Mouse (Mus musculus) cerebellum, adult (tissue): ENCODE data around the gene 1700016K19Rik.
A peak's percentile ranks its signal among the peaks of the same experiment; 100 is the strongest.

Source experiments
- ATAC-seq: cut with Nextera tagmentation; 2 replicates; pipeline ENCODE4 v1.9.2; 2017; ENCODE audit warnings: mild to moderate bottlenecking, moderate library complexity, mixed read lengths; ENCODE audit not compliant: insufficient number of reproducible peaks, low FRiP score, low TSS enrichment

The 1700016K19Rik gene

DNA sequence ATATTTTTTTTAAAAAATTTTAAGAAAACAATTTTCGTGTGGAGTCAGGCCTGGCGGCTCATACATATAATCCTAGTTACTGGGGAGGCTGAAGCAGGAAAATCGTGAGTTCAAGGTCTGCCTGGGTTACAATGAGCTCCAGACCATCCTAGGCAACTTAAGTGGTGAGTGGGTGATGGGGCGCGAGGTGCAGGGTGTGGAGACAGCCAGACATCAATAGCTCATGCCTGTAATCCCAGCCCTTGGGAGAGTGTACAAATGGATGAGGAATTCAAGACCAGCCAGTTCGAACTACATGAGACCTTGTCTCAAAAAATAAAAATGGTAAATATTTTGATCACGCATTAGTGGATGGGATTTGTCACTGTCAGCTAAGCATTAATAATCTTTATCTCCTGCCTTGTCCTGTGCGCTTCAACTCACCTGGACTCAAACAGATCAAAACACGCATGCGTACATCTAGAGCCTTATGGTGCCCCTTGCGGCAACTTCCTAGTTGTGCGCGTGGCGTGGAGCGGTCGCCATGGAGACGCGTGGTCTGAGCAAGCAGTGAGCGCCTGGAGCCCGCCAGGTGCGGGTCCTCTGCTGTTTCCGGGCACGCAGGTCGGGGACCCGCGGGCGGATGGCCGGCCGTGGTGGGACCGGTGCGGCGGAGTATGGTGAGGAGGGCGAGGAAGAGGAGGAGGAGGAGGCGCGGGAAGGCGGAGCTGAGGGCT lies at the start of gene 1700016K19Rik:
TSS of gene 1700016K19Rik (plus strand) at position 473 of the 716 bp plus-strand sequence.
- peak; percentile 75; the same call in 1 of the 2 replicates for ATAC-seq

DNA sequence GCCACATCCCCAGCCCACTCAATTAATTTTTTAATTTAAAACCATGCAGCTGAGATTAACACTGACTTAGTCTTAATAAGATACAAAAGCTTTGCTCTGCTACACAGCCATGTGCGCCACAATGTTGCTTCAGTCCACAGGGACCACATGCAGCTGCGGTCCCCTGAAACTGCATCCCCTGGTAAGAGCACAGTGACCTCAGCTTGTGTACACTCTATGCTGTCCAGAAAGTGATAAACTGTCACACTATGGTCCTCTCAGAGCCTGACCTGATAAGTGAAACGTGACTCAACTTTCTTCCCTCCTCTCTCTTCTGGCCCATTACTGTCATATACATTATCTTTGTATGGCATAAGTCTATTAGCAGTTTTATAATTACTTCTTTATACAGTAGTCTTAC lies 49.3 kb upstream of the 1700016K19Rik start:
- ATAC-seq = no peak

GRCm38 (mm10) chr11:75951895-75952294 lies 47.8 kb upstream of the 1700016K19Rik start:
- ATAC-seq = no peak

GRCm38 (mm10) chr11:75954896-75955295 lies 44.8 kb upstream of the 1700016K19Rik start:
- no peak for ATAC-seq

GRCm38 (mm10) chr11:75956651-75957050 lies 43.1 kb upstream of the 1700016K19Rik start:
- no peak for ATAC-seq

DNA sequence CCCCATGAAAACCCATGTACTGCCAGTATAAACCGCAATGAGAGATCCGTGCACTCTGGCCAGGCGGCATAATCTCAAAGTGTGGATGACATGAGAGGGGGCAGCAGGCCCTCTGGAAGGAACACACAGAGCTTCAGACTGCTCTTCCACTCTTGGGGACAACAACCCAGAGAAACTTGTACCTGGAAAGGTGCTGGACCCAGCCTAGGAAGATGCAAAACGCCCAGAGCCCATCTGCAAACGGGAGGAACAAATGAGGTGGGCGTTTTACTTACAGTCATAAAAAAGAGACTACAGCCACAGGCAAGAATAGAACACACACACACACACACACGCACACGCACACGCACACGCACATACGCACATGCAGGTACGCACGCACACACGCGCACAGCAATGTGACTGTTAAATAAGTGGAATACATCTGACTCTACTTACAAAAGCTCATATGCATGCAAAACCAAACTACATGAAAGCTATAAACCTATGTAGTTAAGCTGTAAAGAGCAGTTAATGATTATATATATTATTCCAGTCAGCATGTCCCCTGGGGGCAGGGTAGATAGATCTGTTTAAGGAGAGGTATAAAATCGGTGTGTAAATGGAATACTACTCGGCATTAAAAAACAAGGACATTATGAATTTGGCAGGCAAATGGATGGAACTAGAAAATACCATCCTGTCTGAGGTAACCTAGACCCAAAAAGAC lies 42.4 kb upstream of the 1700016K19Rik start:
- no peak for ATAC-seq

GRCm38 (mm10) chr11:75961782-75962181 lies 37.9 kb upstream of the 1700016K19Rik start:
- no peak for ATAC-seq

GRCm38 (mm10) chr11:75963730-75964475 lies 35.8 kb upstream of the 1700016K19Rik start:
- no peak for ATAC-seq

GRCm38 (mm10) chr11:75964476-75964730 lies 35.3 kb upstream of the 1700016K19Rik start:
- ATAC-seq = no peak

DNA sequence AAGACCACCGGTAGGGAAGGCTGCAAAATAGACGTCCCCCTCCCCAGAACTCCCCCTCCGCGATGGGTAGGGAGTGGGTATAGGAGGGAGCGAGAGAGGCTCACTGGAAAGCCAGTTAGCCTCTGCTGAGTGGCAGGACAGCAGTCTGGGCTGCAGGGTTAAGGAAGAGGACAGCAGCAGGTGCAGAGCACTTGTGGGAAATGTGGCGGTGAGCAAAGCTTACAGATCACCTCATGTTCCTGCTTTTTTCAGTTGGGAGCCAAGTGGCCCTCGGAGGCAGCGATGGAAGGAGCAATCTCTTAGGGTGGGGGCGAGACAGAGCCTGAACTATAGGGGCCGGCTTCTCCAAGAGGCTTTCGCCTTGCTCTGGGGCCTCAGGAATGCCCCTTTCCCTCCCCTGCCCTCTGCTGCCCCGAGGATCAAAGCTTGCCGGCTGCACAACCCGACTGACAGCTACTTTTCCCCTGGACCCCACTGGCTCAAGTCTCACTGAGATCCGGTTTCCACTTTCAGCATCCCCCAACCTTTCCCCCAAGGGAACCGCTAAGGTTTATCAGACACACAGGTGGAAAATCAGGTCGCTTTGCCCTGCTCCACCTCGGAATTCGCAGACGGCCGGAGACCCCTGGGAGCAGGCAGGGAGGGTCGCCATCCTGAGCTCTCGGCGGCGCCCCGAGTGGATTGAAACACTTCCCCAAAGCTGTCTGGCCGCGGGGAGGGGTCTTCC lies 33.9 kb upstream of the 1700016K19Rik start:
- no peak for ATAC-seq

GRCm38 (mm10) chr11:75966401-75967372 lies 33.0 kb upstream of the 1700016K19Rik start:
- ATAC-seq = peak; percentile 66; the same call in 1 of the 2 replicates

- no peak for ATAC-seq
Observed at GRCm38 (mm10) chr11:75968761-75969160, 31.0 kb upstream of the 1700016K19Rik start.

DNA sequence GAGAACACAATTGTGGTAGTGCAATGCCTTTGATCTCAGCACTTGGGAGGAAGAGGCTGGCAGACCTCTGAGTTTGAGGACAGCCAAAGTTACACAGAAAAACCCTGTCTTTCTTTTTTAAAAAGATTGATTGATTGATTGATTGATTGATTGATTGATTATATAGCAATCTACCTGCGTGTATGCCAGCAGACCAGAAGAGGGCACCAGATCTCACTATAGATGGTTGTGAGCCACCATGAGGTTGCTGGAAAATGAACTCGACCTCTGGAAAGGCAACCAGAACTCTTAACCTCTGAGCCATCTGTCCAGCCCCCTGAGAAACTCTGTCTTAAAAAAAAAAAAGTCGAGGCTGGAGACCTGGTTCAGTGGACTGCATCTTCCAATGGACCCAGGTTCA lies 29.1 kb upstream of the 1700016K19Rik start:
- ATAC-seq = no peak

DNA sequence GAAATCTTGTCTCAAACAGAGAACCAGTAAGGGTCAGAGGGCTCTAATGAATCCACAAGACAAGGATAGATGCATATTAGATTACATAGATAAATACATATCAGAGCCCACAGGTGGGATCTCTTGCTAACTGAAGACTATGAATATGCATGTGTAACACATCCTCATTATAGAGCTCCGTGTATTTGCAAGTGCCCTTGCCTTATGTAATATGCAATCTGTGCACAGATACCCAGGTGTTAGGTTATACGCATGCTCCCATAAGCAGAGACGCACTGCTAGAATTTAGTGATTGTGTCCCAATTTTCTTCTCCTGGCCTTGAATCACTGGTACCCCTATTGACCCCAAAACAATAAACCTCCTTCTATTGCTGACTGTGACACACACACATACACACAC lies 27.5 kb upstream of the 1700016K19Rik start:
- ATAC-seq = no peak

DNA sequence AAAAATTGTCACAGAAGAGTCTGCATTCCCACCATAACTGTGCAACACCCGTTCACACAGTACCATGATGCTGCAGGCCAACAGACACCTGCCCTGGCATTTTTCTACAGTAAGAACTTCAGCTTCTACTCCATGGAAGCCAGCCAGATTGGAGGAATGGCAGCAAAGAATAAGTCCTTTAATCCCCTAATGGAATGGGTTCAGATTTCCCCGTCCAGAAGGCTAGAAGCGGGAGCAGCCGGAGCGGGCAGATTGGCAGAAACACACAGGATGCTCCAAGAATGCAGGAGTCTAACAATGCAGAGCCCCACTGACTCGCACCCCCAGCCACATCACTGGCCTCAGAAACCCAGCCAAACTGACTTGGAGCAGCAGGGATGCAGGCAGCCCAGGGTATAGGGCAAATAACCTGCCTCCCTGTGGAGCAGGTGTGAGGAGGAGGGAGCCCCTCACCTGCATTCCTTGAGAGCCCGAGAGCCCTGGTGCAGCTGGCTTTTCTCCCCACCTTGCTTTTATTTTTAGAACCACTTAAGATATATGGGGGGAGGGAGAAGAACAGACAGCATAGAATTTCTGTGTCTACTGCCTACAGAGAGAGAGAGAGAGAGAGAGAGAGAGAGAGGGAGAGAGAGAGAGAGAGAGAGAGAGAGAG lies 26.7 kb upstream of the 1700016K19Rik start:
- ATAC-seq = no peak

DNA sequence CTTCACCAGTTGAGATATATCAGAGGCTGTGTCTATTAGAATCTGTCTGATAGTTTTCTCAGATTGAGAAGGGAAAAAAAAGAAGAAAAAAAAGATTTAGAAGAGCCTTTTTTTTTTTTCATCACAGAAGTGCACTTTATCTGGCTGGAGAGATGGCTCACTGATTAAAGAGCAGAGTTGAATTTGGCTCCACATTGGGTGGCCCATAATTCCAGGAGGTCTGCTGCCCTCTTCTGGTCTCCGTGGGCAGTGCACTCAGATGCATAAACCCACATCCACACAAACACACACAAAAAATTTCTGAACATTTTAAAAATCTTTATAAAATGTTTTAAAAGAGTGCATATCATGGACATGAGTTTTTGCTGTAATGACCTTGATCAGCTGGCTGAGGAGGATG lies 25.7 kb upstream of the 1700016K19Rik start:
- no peak for ATAC-seq

- ATAC-seq = no peak
Observed at GRCm38 (mm10) chr11:75976748-75977147, 23.0 kb upstream of the 1700016K19Rik start.

DNA sequence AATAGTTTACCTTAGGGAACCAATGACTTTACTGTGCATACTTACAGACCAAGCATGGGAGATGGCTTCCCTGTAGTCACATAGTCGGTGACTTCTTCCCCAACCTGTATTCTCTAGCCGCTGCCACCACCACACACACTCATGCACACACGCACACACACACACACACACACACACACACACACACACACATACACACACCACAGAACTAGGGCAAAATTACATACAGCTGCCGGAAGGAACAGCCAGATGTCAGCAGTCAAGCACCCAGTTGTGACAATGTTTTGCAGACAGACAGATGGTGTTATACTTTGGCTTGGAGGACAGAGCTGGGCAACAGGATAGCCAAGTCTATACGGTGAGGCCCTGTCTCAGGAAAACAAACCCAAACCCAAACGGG lies 21.7 kb upstream of the 1700016K19Rik start:
- no peak for ATAC-seq

DNA sequence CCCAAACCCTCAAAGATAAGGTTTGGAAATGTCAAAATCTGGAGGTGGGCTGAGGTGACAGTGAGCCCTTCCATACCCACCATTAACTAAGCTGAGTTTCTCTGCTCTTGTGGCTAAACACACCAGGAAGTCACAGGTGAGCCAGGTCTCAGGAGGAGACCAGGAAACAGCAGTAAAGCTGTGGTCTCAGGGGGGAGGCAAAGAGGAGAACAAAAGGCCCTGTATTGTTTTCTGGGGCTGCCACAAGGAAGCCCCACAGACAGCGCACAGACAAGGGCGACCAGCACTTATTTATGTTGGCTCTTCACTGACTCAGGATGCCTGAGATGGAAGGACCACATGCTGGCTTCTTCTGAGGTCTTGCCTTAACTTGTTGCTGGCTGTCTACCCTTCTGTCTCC lies 19.3 kb upstream of the 1700016K19Rik start:
- no peak for ATAC-seq
